In the genomic region with DNA sequence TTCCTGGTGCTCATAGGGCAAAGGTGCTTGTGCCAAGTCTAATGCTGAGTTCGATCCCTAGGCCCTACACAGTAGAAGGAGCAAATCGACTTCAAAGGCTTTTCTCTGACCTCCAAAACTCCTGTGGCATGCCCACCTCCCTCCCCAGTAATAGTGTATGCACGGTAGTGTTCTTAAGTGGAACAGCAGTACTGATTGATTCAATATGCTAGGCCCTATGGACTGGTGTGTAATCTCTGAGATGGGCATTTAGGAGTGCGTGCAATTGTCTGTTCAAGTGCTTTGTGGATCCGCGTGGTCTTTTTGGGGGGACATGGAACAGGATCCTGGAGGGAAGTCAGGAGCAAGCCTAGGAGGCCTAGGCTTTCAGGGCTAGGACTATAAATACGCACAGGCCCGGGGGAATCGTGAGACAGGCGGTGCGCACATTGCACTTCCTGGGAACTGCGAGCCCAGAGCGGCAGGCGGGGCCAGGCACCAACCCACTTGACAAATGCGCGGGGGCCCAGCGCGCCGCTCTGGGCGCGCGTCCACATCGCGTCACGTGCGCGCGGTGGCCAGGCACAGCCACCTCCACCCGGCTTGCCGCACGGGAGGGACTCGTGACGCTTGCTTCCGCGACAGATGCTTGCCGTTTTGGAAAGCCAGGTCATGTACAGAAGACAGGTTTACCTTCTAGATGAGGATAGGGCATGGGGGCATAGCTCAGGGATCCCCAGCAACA, we compare ENCODE assay signal across 1 mouse cellular context.
A peak's percentile ranks its signal among the peaks of the same experiment; 100 is the strongest.
TF ChIP-seq lines count a peak whose summit lies in the region.

No protein-coding gene starts in this region.

TF ChIP-seq in CH12.LX, 34 proteins besides CTCF, POLR2A, EP300 and RAD21 (continued from another document):
- no peak for TF ChIP-seq JUND (conservative IDR thresholded peaks at IDR 0.05; ENCODE audit: low read depth, low read length)
- no peak for TF ChIP-seq CHD2 (IDR thresholded peaks at IDR 0.05; ENCODE audit: low read length)
- TF ChIP-seq KAT2A (IDR thresholded peaks at IDR 0.05; ENCODE audit: insufficient replicate concordance, low read length): 0 out of 2 replicates have a peak, but pooled peaks have one; percentile 31
- TF ChIP-seq MAZ (IDR thresholded peaks at IDR 0.05; ENCODE audit: low read depth, low read length): 0 out of 2 replicates have a peak, but pooled peaks have one; percentile 19
- peak; percentile 71; the same call in 1 of the 2 replicates for TF ChIP-seq MEF2A (IDR thresholded peaks at IDR 0.05; ENCODE audit: borderline replicate concordance, low read depth, low read length)
- no peak for TF ChIP-seq POLR2AphosphoS2 (IDR thresholded peaks at IDR 0.05; ENCODE audit: low read depth, low read length)
- peak; percentile 88 for TF ChIP-seq MAX (IDR thresholded peaks at IDR 0.05; ENCODE audit: low read length)
- peak; percentile 77 for TF ChIP-seq NRF1 (IDR thresholded peaks at IDR 0.05; ENCODE audit: low read depth, low read length)
- peak; percentile 57 for TF ChIP-seq HCFC1 (IDR thresholded peaks at IDR 0.05; ENCODE audit: low read depth, low read length)
- TF ChIP-seq TCF12 (IDR thresholded peaks at IDR 0.05; ENCODE audit: low read depth, low read length): peak; percentile 70; the same call in 1 of the 2 replicates
- peak; percentile 71; the same call in 1 of the 2 replicates for TF ChIP-seq NELFE (IDR thresholded peaks at IDR 0.05; ENCODE audit: low read depth, low read length)
- peak; percentile 36; the same call in 1 of the 2 replicates for TF ChIP-seq RCOR1 (conservative IDR thresholded peaks at IDR 0.05; ENCODE audit: low read depth, low read length)
- TF ChIP-seq USF2 (conservative IDR thresholded peaks at IDR 0.05; ENCODE audit: low read depth, low read length): peak; percentile 67
- peak; percentile 78 for TF ChIP-seq ELF1 (IDR thresholded peaks at IDR 0.05; ENCODE audit: low read depth, low read length)
- no peak for TF ChIP-seq MYC (IDR thresholded peaks at IDR 0.05; ENCODE audit: low read depth, low read length)
- no peak for TF ChIP-seq SMC3 (IDR thresholded peaks at IDR 0.05; ENCODE audit: low read depth, low read length)
- TF ChIP-seq USF1 (IDR thresholded peaks at IDR 0.05; ENCODE audit: low read depth, low read length): peak; percentile 85
- no peak for TF ChIP-seq JUN (IDR thresholded peaks at IDR 0.05; ENCODE audit: insufficient read depth, low read depth, low read length)
- no peak for TF ChIP-seq CHD1 (IDR thresholded peaks at IDR 0.05; ENCODE audit: low read depth, low read length)
- peak; percentile 100 for TF ChIP-seq BHLHE40 (IDR thresholded peaks at IDR 0.05; ENCODE audit: low read depth, low read length)
- TF ChIP-seq UBTF (IDR thresholded peaks at IDR 0.05; ENCODE audit: low read depth, low read length): no peak
- no peak for TF ChIP-seq E2F4 (IDR thresholded peaks at IDR 0.05; ENCODE audit: insufficient replicate concordance, low read depth, low read length)
- TF ChIP-seq ETS1 (conservative IDR thresholded peaks at IDR 0.05; ENCODE audit: low read depth, low read length): peak; percentile 58; the same call in 1 of the 2 replicates
- no peak for TF ChIP-seq MAFK (IDR thresholded peaks at IDR 0.05; ENCODE audit: insufficient replicate concordance, low read length)
- no peak for TF ChIP-seq ZKSCAN1 (IDR thresholded peaks at IDR 0.05; ENCODE audit: borderline replicate concordance, low read depth, low read length)
- TF ChIP-seq SIN3A (IDR thresholded peaks at IDR 0.05; ENCODE audit: low read length): peak; percentile 29; the same call in 1 of the 2 replicates
- no peak for TF ChIP-seq ZMIZ1 (IDR thresholded peaks at IDR 0.05; ENCODE audit: low read depth, low read length)
- no peak for TF ChIP-seq ZC3H11A (IDR thresholded peaks at IDR 0.05; ENCODE audit: low read depth, low read length)
